Mouse (Mus musculus) stomach, postnatal 0 days (tissue): ENCODE measurements at regions not wholly inside any gene's neighbourhood (a gene's known extent, or its start where the extent isn't known, plus 50 kb on each side); places are given as distances from the start of the nearest gene placed in this dataset.

Experiments used
- ATAC-seq: fragments of 200-750 bp; cut with Nextera tagmentation; 2 replicates; pipeline ENCODE4 v1.8.0; 2017; ENCODE audit not compliant: low FRiP score, low TSS enrichment
- DNase-seq: peaks from one replicate; pipeline ENCODE4 v3.0.0-alpha.2; 2016; ENCODE audit warnings: low spot score
- H3K27ac ChIP-seq: fragments of 300-500 bp; sonication (generic); replicated peaks from 2 replicates; pipeline ENCODE4 v1.5.1; 2014; ENCODE audit warnings: mild to moderate bottlenecking, control low read depth
- H3K27me3 ChIP-seq: fragments of 300-500 bp; sonication (generic); 2 replicates; pipeline ENCODE4 v1.6.1; 2014; ENCODE audit warnings: low read length; ENCODE audit not compliant: control insufficient read depth, insufficient read depth
- H3K36me3 ChIP-seq: fragments of 300-500 bp; sonication (generic); 2 replicates; pipeline ENCODE4 v1.6.1; 2014; ENCODE audit warnings: low read length, mixed read lengths; ENCODE audit not compliant: control insufficient read depth, insufficient read depth
- H3K4me1 ChIP-seq: fragments of 300-500 bp; sonication (generic); replicated peaks from 2 replicates; pipeline ENCODE4 v1.6.1; 2014; ENCODE audit warnings: antibody characterized with exemption; ENCODE audit not compliant: control insufficient read depth, insufficient read depth
- H3K4me2 ChIP-seq: fragments of 300-500 bp; sonication (generic); replicated peaks from 2 replicates; pipeline ENCODE4 v1.6.1; 2014; ENCODE audit warnings: low read depth, mild to moderate bottlenecking, control low read depth, moderate library complexity
- H3K4me3 ChIP-seq: fragments of 300-500 bp; sonication (generic); 2 replicates; pipeline ENCODE4 v1.5.1; 2014; ENCODE audit warnings: low read depth, low read length, control low read depth
- H3K9ac ChIP-seq: fragments of 300-500 bp; sonication (generic); 2 replicates; pipeline ENCODE4 v1.6.1; 2014; ENCODE audit warnings: mild to moderate bottlenecking, low read length, control low read depth, mixed read lengths
- H3K9me3 ChIP-seq: fragments of 300-500 bp; sonication (generic); 2 replicates; pipeline ENCODE4 v1.6.1; 2016; ENCODE audit warnings: low read length; ENCODE audit not compliant: control insufficient read depth
- CTCF ChIP-seq: IDR thresholded peaks from 2 replicates; pipeline ENCODE4 v1.5.1; 2016; ENCODE audit warnings: antibody characterized with exemption, low read depth, mild to moderate bottlenecking, moderate library complexity
- EP300 ChIP-seq: optimal IDR thresholded peaks from 2 replicates; pipeline ENCODE3; 2016; ENCODE audit warnings: antibody characterized with exemption
- WGBS: fragments of 180-500 bp; shearing (Covaris S2); extraction: QIAGEN DNeasy Blood & Tissue Kit; methylation state at CpG from one replicate; pipeline ENCODE4 v1.1.7; 2014; 5-methylcytosine and 5-hydroxymethylcytosine counted together

DNA sequence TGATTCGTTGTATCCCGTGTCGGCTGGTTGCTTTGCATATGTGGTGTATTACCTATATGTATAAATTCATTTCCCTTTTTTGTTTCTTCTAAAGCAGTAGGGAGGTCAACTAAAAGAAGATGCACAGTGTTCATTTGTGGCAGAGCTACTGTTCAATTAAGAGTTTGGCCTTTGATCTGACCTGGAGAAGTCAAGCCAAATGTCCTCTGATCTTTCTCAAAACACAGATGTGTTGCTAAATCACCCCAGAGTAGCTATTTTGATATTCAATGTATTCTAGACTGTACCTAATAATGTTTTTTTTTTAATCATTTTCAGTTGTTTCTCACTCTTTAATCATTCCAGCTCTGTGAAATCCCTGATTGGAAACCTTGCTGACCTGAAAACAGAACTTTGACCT, 87.9 kb upstream of the Elovl6 start:
- H3K4me2 ChIP-seq = no peak overlapping the region
- no peaks in the 10 kb centered on the region for H3K9me3 ChIP-seq
- H3K4me1 ChIP-seq = no peaks in the 10 kb centered on the region
- H3K9ac ChIP-seq = no peak overlapping the region
- no peaks in the 10 kb centered on the region for H3K27me3 ChIP-seq
- no peak overlapping the region for H3K4me3 ChIP-seq
- WGBS = 98% methylated on average over 3 of the region's 3 CpGs
- DNase-seq (no peak), ATAC-seq (no peak)
- H3K27ac ChIP-seq = no peak overlapping the region
- TF ChIP-seq EP300 (no peak), CTCF (no peak)
- no peaks in the 10 kb centered on the region for H3K36me3 ChIP-seq

DNA sequence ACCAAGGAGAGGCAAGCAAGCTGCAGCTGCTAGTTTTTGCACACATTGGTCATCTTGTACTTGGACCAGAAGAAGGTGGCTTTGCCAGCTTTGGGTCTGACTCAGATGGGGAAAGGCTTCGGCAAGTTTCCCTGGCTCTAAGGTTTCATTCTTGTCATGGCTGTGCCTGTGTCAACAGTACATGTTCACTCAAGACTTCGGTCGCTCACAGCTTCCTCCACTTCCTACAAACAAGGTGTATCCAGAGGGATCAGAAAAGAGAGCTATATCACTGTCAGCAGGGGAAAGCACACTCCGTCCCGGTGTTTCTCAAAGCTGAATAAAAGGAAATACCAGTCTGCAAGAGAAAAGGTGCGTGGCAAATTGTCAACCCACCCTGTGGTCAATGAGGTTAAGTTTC, 86.2 kb upstream of the Elovl6 start:
- no peak overlapping the region for H3K9ac ChIP-seq

DNA sequence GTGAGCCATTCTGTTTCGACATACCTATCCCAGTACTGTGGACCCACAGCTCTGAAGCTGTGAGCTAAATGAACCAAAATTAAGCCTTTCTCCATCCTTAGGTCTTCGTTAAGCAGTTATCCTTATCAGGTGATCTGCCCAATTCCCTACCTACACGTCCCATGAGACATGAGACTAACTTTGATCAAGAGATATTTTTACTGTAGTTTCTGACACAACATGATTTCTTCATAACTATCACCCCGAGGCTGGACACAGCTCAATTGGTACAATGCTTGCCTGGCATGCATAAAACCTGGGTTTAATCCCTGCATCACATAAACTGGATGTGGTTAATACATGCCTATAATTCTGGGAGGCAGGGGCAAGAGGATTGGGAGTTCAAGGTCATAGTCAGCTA, 82.2 kb upstream of the Elovl6 start:
- TF ChIP-seq EP300 (no peak), CTCF (no peak)
- Histone ChIP-seq H3K4me2 (no peak overlapping the region), H3K4me1 (no peaks in the 10 kb centered on the region), H3K9me3 (no peaks in the 10 kb centered on the region), H3K27ac (no peak overlapping the region), H3K27me3 (no peaks in the 10 kb centered on the region), H3K36me3 (no peaks in the 10 kb centered on the region), H3K9ac (no peak overlapping the region), H3K4me3 (no peak overlapping the region)
- no peak for ATAC-seq
- DNase-seq = no peak
- WGBS = 85% methylated on average over 4 of the region's 4 CpGs

More for the DNA sequence above, 86.2 kb upstream of the Elovl6 start:
- DNase-seq = no peak
- no peaks in the 10 kb centered on the region for H3K36me3 ChIP-seq
- H3K4me3 ChIP-seq = no peak overlapping the region
- H3K27ac ChIP-seq = 0 out of 2 replicates have a peak overlapping the region, but pooled peaks have one; percentile 2
- WGBS = 61% methylated on average over 6 of the region's 6 CpGs
- TF ChIP-seq CTCF (no peak), EP300 (no peak)
- no peak overlapping the region for H3K4me2 ChIP-seq
- no peaks in the 10 kb centered on the region for H3K9me3 ChIP-seq
- no peaks in the 10 kb centered on the region for H3K4me1 ChIP-seq
- no peaks in the 10 kb centered on the region for H3K27me3 ChIP-seq
- peak; percentile 47; the same call in 1 of the 2 replicates for ATAC-seq

DNA sequence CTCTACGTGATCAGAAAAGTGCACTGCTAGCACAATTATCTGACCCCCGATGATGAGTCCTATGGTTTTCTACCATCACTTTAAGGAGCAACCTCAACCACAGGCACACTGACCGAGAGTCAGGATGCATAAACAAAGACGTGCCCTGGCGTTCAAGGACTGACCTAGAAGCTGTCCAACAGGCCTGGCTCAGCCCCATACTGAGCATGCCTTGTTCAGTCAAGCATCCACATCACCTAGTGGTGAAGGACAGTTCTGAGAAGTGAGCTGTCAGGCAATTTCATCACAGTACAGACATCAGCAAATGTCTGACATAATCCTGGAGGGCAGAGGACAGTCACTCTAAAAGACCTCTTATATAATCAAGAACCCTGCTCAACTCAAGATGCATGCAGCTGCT, 81.5 kb upstream of the Elovl6 start:
- TF ChIP-seq EP300 (no peak), CTCF (no peak)
- no peak for ATAC-seq

DNA sequence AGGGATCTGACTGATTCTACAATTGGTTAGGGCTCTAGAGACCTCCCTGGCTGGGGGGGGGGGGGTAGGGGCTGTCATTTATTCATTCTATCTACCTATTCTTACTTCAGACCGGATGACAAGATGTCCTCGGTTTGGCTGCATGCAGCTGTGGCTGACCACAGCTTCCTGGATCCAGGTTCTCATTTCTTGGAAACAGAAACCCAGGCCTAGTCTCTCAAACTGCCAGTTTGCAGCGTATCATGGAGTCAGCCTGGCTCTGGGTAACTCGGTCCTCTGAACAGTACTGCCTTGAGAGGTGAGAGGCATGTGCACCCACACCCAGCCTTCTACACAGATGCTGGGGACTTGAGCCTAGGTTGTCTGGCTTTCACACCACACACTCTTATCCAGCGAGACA, 62.1 kb upstream of the Elovl6 start:
- 86% methylated on average over 5 of the region's 5 CpGs for WGBS
- Histone ChIP-seq H3K4me2 (no peak overlapping the region), H3K9ac (no peak overlapping the region), H3K36me3 (no peaks in the 10 kb centered on the region), H3K27me3 (no peaks in the 10 kb centered on the region), H3K27ac (no peak overlapping the region), H3K9me3 (no peaks in the 10 kb centered on the region), H3K4me1 (no peaks in the 10 kb centered on the region), H3K4me3 (no peak overlapping the region)
- DNase-seq (no peak), ATAC-seq (no peak)
- TF ChIP-seq CTCF (no peak), EP300 (no peak)

More for the DNA sequence above, 81.5 kb upstream of the Elovl6 start:
- no peaks in the 10 kb centered on the region for H3K4me1 ChIP-seq
- H3K9ac ChIP-seq = no peak overlapping the region
- no peak overlapping the region for H3K4me3 ChIP-seq
- no peak overlapping the region for H3K4me2 ChIP-seq
- no peaks in the 10 kb centered on the region for H3K9me3 ChIP-seq
- no peaks in the 10 kb centered on the region for H3K27me3 ChIP-seq
- H3K27ac ChIP-seq = no peak overlapping the region
- DNase-seq = no peak
- H3K36me3 ChIP-seq = no peaks in the 10 kb centered on the region
- WGBS = 73% methylated on average over 5 of the region's 5 CpGs

DNA sequence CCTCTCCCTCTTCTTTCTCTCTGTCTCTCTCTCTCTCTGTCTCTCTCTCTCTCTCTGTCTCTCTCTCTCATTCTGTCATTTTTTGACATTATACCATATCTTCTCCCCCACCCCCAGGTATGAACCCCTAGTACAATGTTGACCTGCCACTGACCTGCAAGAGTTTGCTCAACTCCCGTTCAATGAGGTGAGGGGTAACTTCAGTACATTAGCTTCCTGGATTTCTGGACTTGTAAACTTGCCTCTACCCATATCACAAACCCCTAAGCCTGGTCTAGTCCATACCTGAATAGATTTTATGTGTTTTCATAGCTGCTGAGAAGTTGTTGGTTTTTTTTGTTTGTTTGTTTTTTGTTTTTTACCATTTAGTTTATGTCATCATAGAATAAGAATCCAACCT, 60.8 kb upstream of the Elovl6 start:
- Histone ChIP-seq H3K36me3 (no peaks in the 10 kb centered on the region), H3K27ac (no peak overlapping the region), H3K4me3 (no peak overlapping the region), H3K4me1 (no peaks in the 10 kb centered on the region), H3K9me3 (no peaks in the 10 kb centered on the region), H3K27me3 (no peaks in the 10 kb centered on the region), H3K4me2 (no peak overlapping the region), H3K9ac (no peak overlapping the region)
- no peak for TF ChIP-seq EP300
- no peak for TF ChIP-seq CTCF
- ATAC-seq (no peak), DNase-seq (no peak)
- 38% methylated on average over 1 of the region's 1 CpGs for WGBS
